ENCODE assay signal across 8 mouse cellular contexts in the genomic region with DNA sequence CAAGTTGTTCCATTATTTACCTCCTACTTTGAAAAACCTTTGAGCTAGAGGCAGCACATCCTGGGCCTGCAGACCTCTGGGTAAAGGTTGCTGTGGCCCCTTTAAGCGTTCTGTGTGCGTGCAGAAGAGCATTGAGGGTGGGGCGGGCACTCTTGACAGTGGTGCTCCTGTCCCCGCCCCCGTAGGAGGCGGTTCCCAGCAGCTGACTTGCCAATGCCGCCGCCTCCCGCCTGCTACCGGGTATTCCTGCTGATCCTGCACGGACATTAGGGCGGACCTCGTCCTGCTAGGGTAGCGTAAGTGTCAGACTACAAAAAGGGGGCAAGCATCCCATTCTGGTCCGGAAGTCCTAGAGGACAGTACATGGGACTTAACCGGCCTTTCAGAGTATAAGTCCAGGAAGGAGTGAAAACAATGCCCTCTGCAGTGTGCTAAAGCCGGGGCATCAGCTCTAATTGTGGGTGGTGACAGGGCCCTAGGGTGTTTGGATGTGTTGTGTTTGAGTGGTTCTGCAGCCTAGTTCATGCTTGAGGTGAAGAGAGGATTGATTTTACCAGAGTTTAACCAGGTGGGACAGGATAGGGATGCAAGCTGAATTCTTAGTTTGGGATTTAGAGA. TPM values are rescaled to one million over a fixed set of nuclear protein-coding genes. Genes with fewer than 3 reads are reported as not detected.
A peak's percentile ranks its signal among the peaks of the same experiment; 100 is the strongest.
DNase-seq lines count a peak whose midpoint lies in the region; ATAC-seq and TF ChIP-seq lines count a peak whose summit lies in the region.

No protein-coding gene starts in this region.

- TF ChIP-seq EP300 in ES-Bruce4 (IDR thresholded peaks at IDR 0.05; ENCODE audit: insufficient read depth, low read depth, low read length), result 0 out of 2 replicates have a peak, but pooled peaks have one; percentile 30

- H3K4me1 ChIP-seq in ES-Bruce4 (ENCODE audit: control insufficient read depth, insufficient read depth, low read length), result no peaks in the 10 kb centered on the region
- no peaks in the 10 kb centered on the region; the same call in 1 of the 2 replicates for H3K4me1 ChIP-seq in cerebellum, adult 2 months (ENCODE audit: control insufficient read depth, insufficient read depth, low read length)
- peaks cover 4% of the 10 kb centered on the region; the same call in 1 of the 2 replicates for H3K4me1 ChIP-seq in forebrain, postnatal 0 days (ENCODE audit: insufficient read depth)
- H3K4me1 ChIP-seq in neural tube, embryonic 14.5 days (ENCODE audit: control insufficient read depth, insufficient read depth, low read length), result no peaks in the 10 kb centered on the region; the same call in 1 of the 2 replicates
- peaks cover 6% of the 10 kb centered on the region; the same call in 1 of the 2 replicates for H3K4me1 ChIP-seq in testis, adult 2 months (ENCODE audit: control insufficient read depth, insufficient read depth, low read length)

- H3K27ac ChIP-seq in ES-Bruce4 (ENCODE audit: insufficient read depth, low read length), result no peak overlapping the region
- H3K27ac ChIP-seq in cerebellum, adult 2 months (ENCODE audit: insufficient read depth, low read length), result no peak overlapping the region
- H3K27ac ChIP-seq in forebrain, postnatal 0 days (ENCODE audit: low read depth, low read length), result no peak overlapping the region
- no peak overlapping the region for H3K27ac ChIP-seq in neural tube, embryonic 14.5 days (ENCODE audit: low read depth, low read length)
- H3K27ac ChIP-seq in testis, adult 2 months (ENCODE audit: control insufficient read depth, insufficient read depth, low read depth, low read length), result peak overlapping the region; percentile 80

- peak; percentile 80 for ATAC-seq in forebrain, postnatal 0 days
- peak; percentile 89 for ATAC-seq in neural tube, embryonic 14.5 days (ENCODE audit: low read depth)

- H3K27me3 ChIP-seq in ES-Bruce4 (ENCODE audit: control insufficient read depth, insufficient read depth, low read length, poor library complexity, severe bottlenecking), result no peaks in the 10 kb centered on the region
- no peaks in the 10 kb centered on the region for H3K27me3 ChIP-seq in cerebellum, adult 2 months (ENCODE audit: control insufficient read depth, insufficient read depth, low read length)
- no peaks in the 10 kb centered on the region for H3K27me3 ChIP-seq in forebrain, postnatal 0 days (ENCODE audit: insufficient read depth, low read length)
- no peaks in the 10 kb centered on the region for H3K27me3 ChIP-seq in neural tube, embryonic 14.5 days (ENCODE audit: control insufficient read depth, insufficient read depth, low read length)
- H3K27me3 ChIP-seq in testis, adult 2 months (ENCODE audit: control insufficient read depth, insufficient read depth, low read length), result no peaks in the 10 kb centered on the region

- H3K9ac ChIP-seq in ES-Bruce4 (ENCODE audit: low read depth, poor library complexity, severe bottlenecking), result no peak overlapping the region
- H3K9ac ChIP-seq in forebrain, postnatal 0 days, result no peak overlapping the region
- peak overlapping the region; percentile 32; the same call in 1 of the 2 replicates for H3K9ac ChIP-seq in neural tube, embryonic 14.5 days (replicated peaks; ENCODE audit: low read depth, low read length)

- no peak for TF ChIP-seq POLR2A in ES-Bruce4 (IDR thresholded peaks at IDR 0.05; ENCODE audit: insufficient read depth, low read length)
- peak; percentile 34; the same call in 1 of the 2 replicates for TF ChIP-seq POLR2A in cerebellum, adult 2 months (IDR thresholded peaks at IDR 0.05; ENCODE audit: borderline replicate concordance, insufficient read depth, low read length)
- peak; percentile 43; the same call in 1 of the 2 replicates for TF ChIP-seq POLR2A in testis, adult 2 months (IDR thresholded peaks at IDR 0.05; ENCODE audit: control insufficient read depth, low read depth, low read length)

- TF ChIP-seq CTCF in ES-Bruce4 (IDR thresholded peaks at IDR 0.05; ENCODE audit: low read depth, low read length), result no peak
- TF ChIP-seq CTCF in cerebellum, adult 2 months (IDR thresholded peaks at IDR 0.05; ENCODE audit: borderline replicate concordance, insufficient read depth, low read depth, low read length), result 0 out of 2 replicates have a peak, but pooled peaks have one; percentile 8
- TF ChIP-seq CTCF in forebrain, postnatal 0 days (IDR thresholded peaks at IDR 0.05; ENCODE audit: low read depth), result no peak
- no peak for TF ChIP-seq CTCF in testis, adult 2 months (IDR thresholded peaks at IDR 0.05; ENCODE audit: control insufficient read depth, insufficient read depth, insufficient replicate concordance, low read depth, low read length)

- peak; percentile 85 to 91 for DNase-seq in cerebellum, adult 2 months
- peak; percentile 17 for DNase-seq in forebrain, postnatal 0 days
- DNase-seq in heart, postnatal 36 days, result peak; percentile 86 to 88
- peak; percentile 49 to 72 for DNase-seq in layer of hippocampus, adult 18-20 months (ENCODE audit: low spot score in 2 of 2)
- DNase-seq in lung, adult 18-20 months, result peak; percentile 93 to 94

- H3K4me3 ChIP-seq in ES-Bruce4 (ENCODE audit: low read depth, low read length), result peak overlapping the region; percentile 44
- H3K4me3 ChIP-seq in cerebellum, adult 2 months (replicated peaks; ENCODE audit: insufficient read depth, low read depth, low read length), result peak overlapping the region; percentile 70
- peak overlapping the region; percentile 18; the same call in 1 of the 2 replicates for H3K4me3 ChIP-seq in forebrain, postnatal 0 days (ENCODE audit: low read depth, low read length)
- peak overlapping the region; percentile 27 for H3K4me3 ChIP-seq in neural tube, embryonic 14.5 days (ENCODE audit: low read depth, low read length)
- peak overlapping the region; percentile 68 for H3K4me3 ChIP-seq in testis, adult 2 months (ENCODE audit: control insufficient read depth, low read depth, low read length)

- under 1% methylated on average over 17 of the region's 17 CpGs for WGBS in cerebellum, adult 2 months
- 2% methylated on average over 17 of the region's 17 CpGs for WGBS in forebrain, postnatal 0 days
- 4% methylated on average over 17 of the region's 17 CpGs for WGBS in neural tube, embryonic 14.5 days

- H3K36me3 ChIP-seq in ES-Bruce4 (ENCODE audit: control insufficient read depth, insufficient read depth, low read length, poor library complexity, severe bottlenecking), result no peaks in the 10 kb centered on the region
- no peaks in the 10 kb centered on the region for H3K36me3 ChIP-seq in forebrain, postnatal 0 days (ENCODE audit: insufficient read depth)
- no peaks in the 10 kb centered on the region for H3K36me3 ChIP-seq in neural tube, embryonic 14.5 days (ENCODE audit: control insufficient read depth, insufficient read depth, low read length)
- no peaks in the 10 kb centered on the region for H3K36me3 ChIP-seq in testis, adult 2 months (ENCODE audit: control insufficient read depth, insufficient read depth, low read length)

- peak overlapping the region; percentile 40 for H3K4me2 ChIP-seq in forebrain, postnatal 0 days (ENCODE audit: low read depth)
- peak overlapping the region; percentile 42 for H3K4me2 ChIP-seq in neural tube, embryonic 14.5 days (ENCODE audit: low read depth, low read length)

- intact Hi-C loops in heart, postnatal 36 days (cut with DNase I), result loop anchor here (1.0 kb wide), 1 partner anchor 11 kb away; a partner anchor contains a TSS

- H3K9me3 ChIP-seq in ES-Bruce4 (replicated peaks; ENCODE audit: control insufficient read depth, insufficient read depth, low read length, poor library complexity, severe bottlenecking), result no peaks in the 10 kb centered on the region
- H3K9me3 ChIP-seq in forebrain, postnatal 0 days (ENCODE audit: low read length), result no peaks in the 10 kb centered on the region
- H3K9me3 ChIP-seq in neural tube, embryonic 14.5 days (ENCODE audit: control insufficient read depth, low read length), result no peaks in the 10 kb centered on the region

RNA-seq across cellular contexts. Expression of a gene that starts 11.1 kb away (rescaled TPM):
- 204 and 218 TPM in 2 replicates for polyA plus RNA-seq in ES-Bruce4 (2011; ENCODE audit: insufficient read depth, insufficient read length, low read depth, missing spikeins)
- polyA plus RNA-seq in cerebellum, adult 2 months (2012; rRNA removed), result 97.8 and 121 TPM in 2 replicates
- total RNA-seq in forebrain, postnatal 0 days (2014; rRNA removed), result 119 and 142 TPM in 2 replicates
- polyA plus RNA-seq in forebrain, postnatal 0 days (2015; fragmentation: Nextera tagmentation; extraction: Ambion mirVana), result 66.1 and 103 TPM in 2 replicates
- total RNA-seq in heart, postnatal 36 days (2021), result 10 to 100 TPM; 46.9 to 53.5 TPM
- total RNA-seq in layer of hippocampus, adult 18-20 months (2021), result 100 to 1,000 TPM; 110 to 118 TPM
- 117 and 123 TPM in 2 replicates for polyA plus RNA-seq in neural tube, embryonic 14.5 days (2014; fragmentation: Nextera tagmentation; extraction: Ambion mirVana)
- 26.4 and 36.3 TPM in 2 replicates for polyA plus RNA-seq in testis, adult 2 months (2012; rRNA removed)

Comparison
In these comparisons a context has a peak if more than half of its experiments do, and no peak if none do; other contexts are left out.
1. H3K4me3 ChIP-seq: peak in every context shown above with its lines; median percentile 70 in cerebellum, adult 2 months; 68 in testis, adult 2 months; 44 in ES-Bruce4; 27 in neural tube, embryonic 14.5 days; 18 in forebrain, postnatal 0 days.
2. DNase-seq: peak in every context shown above with its lines; median percentile 94 in lung, adult 18-20 months; 88 in cerebellum, adult 2 months; 87 in heart, postnatal 36 days; 60 in layer of hippocampus, adult 18-20 months; 17 in forebrain, postnatal 0 days.